Mouse (Mus musculus): ENCODE results near the gene B3gnt4. TPM values are rescaled to one million over a fixed set of nuclear protein-coding genes. Genes with fewer than 3 reads are reported as not detected.
"Not testable (repeated sequence)": the region's sequence is repeated elsewhere in the genome, so short reads cannot be mapped to it uniquely, and the experiment has no call there.

The B3gnt4 gene
- polyA plus RNA-seq, 1 experiment from 2014 or later: 0.60 TPM

DNA sequence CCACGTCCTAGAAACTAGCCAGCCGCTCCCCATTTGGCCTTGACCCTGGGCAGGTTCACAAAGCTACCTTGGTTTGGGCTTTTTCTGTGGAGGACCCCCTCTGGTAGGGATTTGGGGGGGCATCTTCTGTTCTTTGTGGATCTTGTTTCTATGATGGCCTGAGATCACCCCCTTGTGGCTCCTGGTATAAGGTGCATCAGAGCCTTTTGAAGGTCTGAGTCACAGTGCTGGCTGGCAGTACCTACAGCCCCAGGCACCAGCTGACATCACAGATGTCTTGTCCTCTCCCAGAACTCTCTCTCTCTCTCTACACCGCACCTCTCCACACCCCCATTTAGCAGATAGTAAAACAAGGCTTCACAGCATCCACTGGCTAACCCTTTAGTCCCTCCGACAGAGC is 10.5 kb upstream of the B3gnt4 start:
- Histone ChIP-seq H3K4me1 (ENCODE audit: control insufficient read depth, insufficient read depth, low read length) (peaks cover 5% of the 10 kb centered on the region), H3K4me2 (ENCODE audit: low read depth, severe bottlenecking) (no peak overlapping the region), H3K4me3 (ENCODE audit: low read depth, low read length) (no peak overlapping the region), H3K27ac (replicated peaks; ENCODE audit: low read depth, low read length) (no peak overlapping the region), H3K9me3 (ENCODE audit: control insufficient read depth, low read length) (no peaks in the 10 kb centered on the region), H3K36me3 (ENCODE audit: control insufficient read depth, insufficient read depth, low read length) (no peaks in the 10 kb centered on the region), H3K9ac (ENCODE audit: low read length) (no peak overlapping the region), H3K27me3 (ENCODE audit: control insufficient read depth, insufficient read depth, low read length) (no peaks in the 10 kb centered on the region)
- no peak for DNase-seq (ENCODE audit: low spot score)
- no peak for ATAC-seq (ENCODE audit: insufficient number of reproducible peaks, low FRiP score, low TSS enrichment, low read depth)
- 32% methylated on average over 4 of the region's 4 CpGs for WGBS

DNA sequence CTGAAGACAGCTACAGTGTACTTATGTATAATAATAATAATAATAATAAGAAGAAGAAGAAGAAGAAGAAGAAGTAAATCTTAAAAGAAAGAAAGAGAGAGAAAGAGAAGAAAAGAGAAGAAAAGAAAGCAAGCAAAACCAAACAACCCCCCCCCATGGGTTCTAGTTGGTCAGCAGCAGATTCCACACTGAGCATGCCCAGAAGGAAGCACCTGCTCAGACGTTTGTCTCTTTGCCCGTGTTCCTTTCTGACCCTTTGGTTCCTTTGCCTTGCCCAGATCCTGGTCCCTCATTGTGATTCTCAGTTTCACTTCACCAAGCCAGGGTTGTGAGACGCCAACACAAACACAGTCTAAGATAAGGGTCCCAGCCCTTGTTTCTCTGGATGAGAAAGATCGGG is 8.3 kb upstream of the B3gnt4 start:
- WGBS: 82% methylated on average over 4 of the region's 4 CpGs
- ATAC-seq (ENCODE audit: insufficient number of reproducible peaks, low FRiP score, low TSS enrichment, low read depth): no peak

DNA sequence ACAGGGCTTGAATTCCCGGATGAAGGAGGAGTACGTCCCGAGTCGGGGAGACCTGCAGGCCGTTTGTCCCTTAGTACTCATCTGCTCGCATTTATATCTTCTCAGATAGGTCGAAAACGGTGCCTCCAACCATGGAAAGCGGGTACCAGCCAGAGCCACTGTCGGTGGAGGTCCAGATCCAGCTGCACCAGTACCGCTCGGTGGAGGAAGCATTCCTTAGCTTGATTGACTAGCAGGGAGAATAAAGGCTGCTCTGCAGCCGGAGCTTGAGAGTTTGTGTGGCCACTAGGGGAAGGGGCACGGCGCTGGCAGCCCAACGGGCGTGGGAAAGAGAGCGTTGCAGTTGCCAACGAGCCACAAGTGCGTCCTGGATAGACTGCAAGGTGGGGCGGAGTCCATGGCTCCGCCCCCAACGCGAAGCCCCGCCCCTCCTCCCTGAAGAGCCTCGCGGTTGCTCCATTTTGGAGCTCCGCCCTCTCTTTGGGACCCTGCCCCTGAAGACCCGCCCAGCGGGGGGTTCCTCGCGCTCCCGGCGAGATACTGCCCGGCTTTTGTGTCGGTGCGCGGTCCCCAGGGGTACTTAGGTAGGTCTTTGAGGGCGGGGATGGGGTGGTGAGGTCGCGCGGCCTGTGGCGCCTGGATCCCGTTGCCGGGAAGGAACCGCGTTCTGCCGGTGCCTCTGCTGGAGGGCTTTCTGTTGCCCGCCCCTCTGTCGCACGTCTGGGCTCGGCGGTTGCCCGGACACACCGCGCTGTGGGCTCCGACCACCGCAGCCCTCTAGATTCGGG is 2.1 kb upstream of the B3gnt4 start:
- DNase-seq (ENCODE audit: low spot score): peak; percentile 93
- no peaks in the 10 kb centered on the region for H3K36me3 ChIP-seq (ENCODE audit: control insufficient read depth, insufficient read depth, low read length)
- peak overlapping the region; percentile 84 for H3K4me2 ChIP-seq (ENCODE audit: low read depth, severe bottlenecking)
- H3K4me3 ChIP-seq (ENCODE audit: low read depth, low read length): peak overlapping the region; percentile 57
- 2% methylated on average over 59 of the region's 59 CpGs for WGBS
- no peak overlapping the region for H3K27ac ChIP-seq (replicated peaks; ENCODE audit: low read depth, low read length)
- H3K9me3 ChIP-seq (ENCODE audit: control insufficient read depth, low read length): no peaks in the 10 kb centered on the region
- peak; percentile 88 for ATAC-seq (ENCODE audit: insufficient number of reproducible peaks, low FRiP score, low TSS enrichment, low read depth)
- H3K9ac ChIP-seq (ENCODE audit: low read length): peak overlapping the region; percentile 54; the same call in 1 of the 2 replicates
- H3K27me3 ChIP-seq (ENCODE audit: control insufficient read depth, insufficient read depth, low read length): no peaks in the 10 kb centered on the region
- H3K4me1 ChIP-seq (ENCODE audit: control insufficient read depth, insufficient read depth, low read length): no peaks in the 10 kb centered on the region

More for the DNA sequence above, 8.3 kb upstream of the B3gnt4 start:
- Histone ChIP-seq H3K4me1 (ENCODE audit: control insufficient read depth, insufficient read depth, low read length) (no peaks in the 10 kb centered on the region; the same call in 1 of the 2 replicates), H3K27ac (replicated peaks; ENCODE audit: low read depth, low read length) (no peak overlapping the region), H3K4me2 (ENCODE audit: low read depth, severe bottlenecking) (no peak overlapping the region), H3K9ac (ENCODE audit: low read length) (no peak overlapping the region), H3K4me3 (ENCODE audit: low read depth, low read length) (no peak overlapping the region), H3K27me3 (ENCODE audit: control insufficient read depth, insufficient read depth, low read length) (no peaks in the 10 kb centered on the region), H3K36me3 (ENCODE audit: control insufficient read depth, insufficient read depth, low read length) (no peaks in the 10 kb centered on the region), H3K9me3 (ENCODE audit: control insufficient read depth, low read length) (no peaks in the 10 kb centered on the region)
- DNase-seq (ENCODE audit: low spot score): no peak

DNA sequence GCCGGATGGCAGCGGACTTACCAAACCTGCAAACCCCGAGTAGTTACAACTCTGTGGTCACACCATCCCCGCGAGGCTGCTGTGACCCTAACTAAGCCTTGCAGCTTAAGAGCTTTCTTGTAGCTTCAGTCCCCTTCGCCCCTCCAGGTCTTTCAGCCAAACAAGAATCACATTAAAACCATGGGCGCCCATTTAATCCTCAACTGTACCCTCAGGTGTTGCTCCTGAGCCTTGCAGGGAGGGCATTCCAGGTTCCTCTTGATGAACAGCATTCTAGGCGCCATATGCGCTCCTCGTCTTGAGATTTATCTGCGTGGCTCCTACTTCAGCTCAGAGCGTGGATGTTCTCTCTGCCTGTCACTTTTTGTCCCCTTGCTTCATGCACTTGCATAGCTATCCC is 1.3 kb upstream of the B3gnt4 start:
- DNase-seq (ENCODE audit: low spot score) (no peak), ATAC-seq (ENCODE audit: insufficient number of reproducible peaks, low FRiP score, low TSS enrichment, low read depth) (no peak)
- Histone ChIP-seq H3K4me3 (ENCODE audit: low read depth, low read length) (peak overlapping the region; percentile 57), H3K4me1 (ENCODE audit: control insufficient read depth, insufficient read depth, low read length) (no peaks in the 10 kb centered on the region), H3K27ac (replicated peaks; ENCODE audit: low read depth, low read length) (no peak overlapping the region), H3K9me3 (ENCODE audit: control insufficient read depth, low read length) (no peaks in the 10 kb centered on the region), H3K36me3 (ENCODE audit: control insufficient read depth, insufficient read depth, low read length) (no peaks in the 10 kb centered on the region), H3K27me3 (ENCODE audit: control insufficient read depth, insufficient read depth, low read length) (no peaks in the 10 kb centered on the region), H3K9ac (ENCODE audit: low read length) (peak overlapping the region; percentile 54; the same call in 1 of the 2 replicates), H3K4me2 (ENCODE audit: low read depth, severe bottlenecking) (peak overlapping the region; percentile 84)
- 8% methylated on average over 12 of the region's 12 CpGs for WGBS

DNA sequence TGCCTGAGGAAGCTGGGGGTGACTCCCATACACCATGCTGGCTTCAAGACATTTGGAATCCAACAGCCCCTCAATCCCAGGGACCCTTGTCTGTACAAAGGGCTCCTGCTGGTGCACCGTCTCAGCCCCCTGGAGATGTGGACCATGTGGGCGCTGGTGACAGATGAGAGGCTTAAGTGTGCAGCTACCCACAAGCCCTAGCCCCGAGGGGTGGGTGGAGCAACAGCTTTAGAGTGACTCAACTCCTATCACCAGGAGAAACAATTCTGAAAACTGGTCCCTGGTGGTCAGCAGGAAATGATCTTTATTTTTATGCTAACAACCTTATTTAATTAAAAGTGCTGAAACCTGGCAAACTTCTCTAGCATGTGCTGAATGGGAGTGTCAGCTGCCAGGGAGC is 1.2 kb downstream of the B3gnt4 start:
- DNase-seq (ENCODE audit: low spot score); H3K4me3 ChIP-seq (ENCODE audit: low read depth, low read length); H3K9ac ChIP-seq (ENCODE audit: low read length); H3K4me1 ChIP-seq (ENCODE audit: control insufficient read depth, insufficient read depth, low read length); H3K36me3 ChIP-seq (ENCODE audit: control insufficient read depth, insufficient read depth, low read length); H3K27ac ChIP-seq (replicated peaks; ENCODE audit: low read depth, low read length); H3K27me3 ChIP-seq (ENCODE audit: control insufficient read depth, insufficient read depth, low read length); H3K9me3 ChIP-seq (ENCODE audit: control insufficient read depth, low read length); H3K4me2 ChIP-seq (ENCODE audit: low read depth, severe bottlenecking); ATAC-seq (ENCODE audit: insufficient number of reproducible peaks, low FRiP score, low TSS enrichment, low read depth): not testable (repeated sequence)
- WGBS: 81% methylated on average over 3 of the region's 3 CpGs

DNA sequence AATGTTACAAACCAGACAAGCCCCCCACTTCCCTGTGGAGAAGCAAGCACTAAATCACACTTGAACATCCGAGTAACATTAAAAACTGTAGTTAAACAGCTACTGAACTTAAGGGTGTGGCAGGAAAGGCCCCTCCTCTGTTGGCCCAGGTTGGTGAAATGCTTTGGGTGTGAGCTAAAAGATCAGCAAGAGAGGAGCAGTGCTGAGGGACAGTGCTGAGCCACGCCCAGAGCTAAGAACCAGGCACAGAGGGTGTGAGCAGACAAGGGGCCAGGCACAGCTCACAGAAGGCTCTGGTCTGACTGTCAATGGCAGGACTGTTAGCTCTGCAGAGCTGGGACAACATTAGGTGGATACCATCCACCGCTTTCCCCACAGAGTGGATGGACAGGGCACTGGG is 1.8 kb downstream of the B3gnt4 start:
- Histone ChIP-seq H3K4me1 (ENCODE audit: control insufficient read depth, insufficient read depth, low read length) (no peaks in the 10 kb centered on the region), H3K9ac (ENCODE audit: low read length) (no peak overlapping the region), H3K4me3 (ENCODE audit: low read depth, low read length) (no peak overlapping the region), H3K27ac (replicated peaks; ENCODE audit: low read depth, low read length) (no peak overlapping the region), H3K4me2 (ENCODE audit: low read depth, severe bottlenecking) (no peak overlapping the region), H3K27me3 (ENCODE audit: control insufficient read depth, insufficient read depth, low read length) (no peaks in the 10 kb centered on the region), H3K9me3 (ENCODE audit: control insufficient read depth, low read length) (no peaks in the 10 kb centered on the region), H3K36me3 (ENCODE audit: control insufficient read depth, insufficient read depth, low read length) (peaks cover 4% of the 10 kb centered on the region; the same call in 1 of the 2 replicates)
- DNase-seq (ENCODE audit: low spot score) (no peak), ATAC-seq (ENCODE audit: insufficient number of reproducible peaks, low FRiP score, low TSS enrichment, low read depth) (no peak)
- 70% methylated on average over 3 of the region's 3 CpGs for WGBS

DNA sequence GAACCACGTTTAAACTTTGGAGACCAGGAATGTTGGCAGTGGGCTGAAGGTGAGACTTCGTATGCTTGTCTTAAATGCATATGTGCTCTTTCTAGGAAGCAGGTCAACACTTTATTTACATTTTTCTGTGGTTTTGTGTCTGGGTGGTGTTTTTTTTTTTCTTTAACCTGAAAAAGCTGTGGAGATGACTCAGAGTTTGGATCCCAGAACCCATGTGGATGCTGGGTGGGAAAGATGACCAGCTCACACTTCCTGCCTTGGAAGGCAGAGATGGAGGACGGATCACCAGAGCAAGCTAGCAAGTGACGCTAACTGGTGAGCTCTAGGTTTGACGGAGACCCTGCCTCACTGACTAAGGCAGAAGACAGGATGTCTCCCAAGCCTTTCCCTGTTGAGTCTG is 4.6 kb downstream of the B3gnt4 start:
- H3K4me3 ChIP-seq (ENCODE audit: low read depth, low read length): no peak overlapping the region
- 82% methylated on average over 5 of the region's 5 CpGs for WGBS
- H3K9me3 ChIP-seq (ENCODE audit: control insufficient read depth, low read length): no peaks in the 10 kb centered on the region
- H3K27me3 ChIP-seq (ENCODE audit: control insufficient read depth, insufficient read depth, low read length): no peaks in the 10 kb centered on the region
- H3K4me2 ChIP-seq (ENCODE audit: low read depth, severe bottlenecking): no peak overlapping the region
- H3K27ac ChIP-seq (replicated peaks; ENCODE audit: low read depth, low read length): no peak overlapping the region
- H3K4me1 ChIP-seq (ENCODE audit: control insufficient read depth, insufficient read depth, low read length): no peaks in the 10 kb centered on the region
- no peak overlapping the region for H3K9ac ChIP-seq (ENCODE audit: low read length)
- DNase-seq (ENCODE audit: low spot score) (no peak), ATAC-seq (ENCODE audit: insufficient number of reproducible peaks, low FRiP score, low TSS enrichment, low read depth) (no peak)
- peaks cover 4% of the 10 kb centered on the region; the same call in 1 of the 2 replicates for H3K36me3 ChIP-seq (ENCODE audit: control insufficient read depth, insufficient read depth, low read length)

DNA sequence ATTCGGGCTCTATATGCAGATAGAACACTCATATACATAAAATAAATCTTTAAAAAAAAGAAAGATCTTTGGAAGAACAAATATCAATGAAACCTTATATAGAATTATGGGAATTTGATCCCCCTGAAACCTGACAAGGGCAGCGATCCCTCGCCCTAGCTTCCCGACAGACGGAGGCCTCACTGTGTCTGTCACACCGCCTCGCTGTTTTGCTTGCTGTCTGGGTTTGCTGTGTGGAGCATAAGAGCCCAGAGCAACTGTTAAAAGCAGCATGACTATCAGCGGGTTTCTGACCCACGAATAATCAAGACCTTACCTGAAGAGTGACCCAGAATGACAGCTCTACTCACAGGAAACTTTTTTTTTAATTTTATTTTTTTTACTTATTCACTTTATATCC is 10.4 kb downstream of the B3gnt4 start:
- Histone ChIP-seq H3K4me3 (ENCODE audit: low read depth, low read length) (no peak overlapping the region), H3K9me3 (ENCODE audit: control insufficient read depth, low read length) (no peaks in the 10 kb centered on the region), H3K36me3 (ENCODE audit: control insufficient read depth, insufficient read depth, low read length) (peaks cover 4% of the 10 kb centered on the region; the same call in 1 of the 2 replicates), H3K4me1 (ENCODE audit: control insufficient read depth, insufficient read depth, low read length) (peaks cover 15% of the 10 kb centered on the region), H3K4me2 (ENCODE audit: low read depth, severe bottlenecking) (no peak overlapping the region), H3K27me3 (ENCODE audit: control insufficient read depth, insufficient read depth, low read length) (no peaks in the 10 kb centered on the region), H3K9ac (ENCODE audit: low read length) (no peak overlapping the region), H3K27ac (replicated peaks; ENCODE audit: low read depth, low read length) (no peak overlapping the region)
- DNase-seq (ENCODE audit: low spot score): no peak
- no peak for ATAC-seq (ENCODE audit: insufficient number of reproducible peaks, low FRiP score, low TSS enrichment, low read depth)
- 88% methylated on average over 9 of the region's 9 CpGs for WGBS
